Mouse (Mus musculus) bone marrow, adult 2 months (tissue): ENCODE results near the gene Macf1. TPM values are rescaled to one million over a fixed set of nuclear protein-coding genes. Genes with fewer than 3 reads are reported as not detected.
A peak's percentile ranks its signal among the peaks of the same experiment; 100 is the strongest.

Experiments used
- H3K27ac ChIP-seq: fragments of 200-500 bp; 2 replicates; pipeline ENCODE4 v1.5.1; 2012; ENCODE audit warnings: low read depth, mild to moderate bottlenecking, control low read depth, inconsistent platforms, low read length; ENCODE audit not compliant: control insufficient read depth, poor library complexity, insufficient read depth
- H3K4me1 ChIP-seq: fragments of 200-500 bp; 2 replicates; pipeline ENCODE4 v1.6.1; 2011; ENCODE audit warnings: low read length; ENCODE audit not compliant: control insufficient read depth, insufficient read depth
- H3K4me3 ChIP-seq: fragments of 200-500 bp; replicated peaks from 2 replicates; pipeline ENCODE3; 2011; ENCODE audit warnings: mild to moderate bottlenecking, low read depth, low read length, control low read depth; ENCODE audit not compliant: control insufficient read depth
- CTCF ChIP-seq: fragments of 200-500 bp; IDR thresholded peaks from 2 replicates; pipeline ENCODE4 v1.5.1; 2011; ENCODE audit warnings: low read length, control low read depth; ENCODE audit not compliant: control insufficient read depth, insufficient read depth
- POLR2A ChIP-seq: fragments of 200-500 bp; IDR thresholded peaks from 2 replicates; pipeline ENCODE4 v1.6.1; 2011; ENCODE audit warnings: low read depth, mild to moderate bottlenecking, control low read depth, low read length, borderline replicate concordance; ENCODE audit not compliant: control insufficient read depth
- WGBS: fragments of 180-500 bp; shearing (Covaris S2); methylation state at CpG from one replicate; pipeline ENCODE4 v1.1.7; 2018; 5-methylcytosine and 5-hydroxymethylcytosine counted together
- polyA plus RNA-seq: library from polyadenylated mRNA; stranded (reverse); fragments of >200 nt; gene quantifications from 2 replicates; pipeline ENCODE4 v1.2.4, GENCODE M21; 2011; ENCODE audit warnings: low replicate concordance; ENCODE audit not compliant: missing spikeins, insufficient read depth, insufficient read length

Macf1 gene
- polyA plus RNA-seq, 1 experiment, result 124 TPM

GRCm38 (mm10) chr4:123685046-123685445, 886 bp upstream of the Macf1 start:
- Histone ChIP-seq H3K4me3 (no peak overlapping the region), H3K4me1 (no peaks in the 10 kb centered on the region), H3K27ac (no peak overlapping the region)
- TF ChIP-seq POLR2A, result no peak
- no peak for TF ChIP-seq CTCF
- WGBS, result 83% methylated on average over 7 of the region's 7 CpGs

- Histone ChIP-seq H3K4me3 (no peak overlapping the region), H3K27ac (no peak overlapping the region), H3K4me1 (no peaks in the 10 kb centered on the region)
- TF ChIP-seq POLR2A, result no peak
- no peak for TF ChIP-seq CTCF
- 84% methylated on average over 8 of the region's 8 CpGs for WGBS
Observed at GRCm38 (mm10) chr4:123682291-123682690, 1.9 kb downstream of the Macf1 start.

- TF ChIP-seq CTCF (no peak), POLR2A (no peak)
- Histone ChIP-seq H3K4me3 (no peak overlapping the region), H3K4me1 (no peaks in the 10 kb centered on the region), H3K27ac (no peak overlapping the region)
- WGBS, result 8% methylated on average over 7 of the region's 7 CpGs
Observed at GRCm38 (mm10) chr4:123680962-123681361, 3.2 kb downstream of the Macf1 start.

GRCm38 (mm10) chr4:123677060-123677804, 6.9 kb downstream of the Macf1 start:
- 85% methylated on average over 10 of the region's 10 CpGs for WGBS
- Histone ChIP-seq H3K4me3 (no peak overlapping the region), H3K27ac (no peak overlapping the region), H3K4me1 (no peaks in the 10 kb centered on the region)
- TF ChIP-seq POLR2A, result no peak
- TF ChIP-seq CTCF, result no peak

GRCm38 (mm10) chr4:123670598-123670997, 13.6 kb downstream of the Macf1 start:
- Histone ChIP-seq H3K4me3 (no peak overlapping the region), H3K4me1 (no peaks in the 10 kb centered on the region), H3K27ac (no peak overlapping the region)
- TF ChIP-seq CTCF, result no peak
- no peak for TF ChIP-seq POLR2A

GRCm38 (mm10) chr4:123669696-123670095, 14.5 kb downstream of the Macf1 start:
- 84% methylated on average over 6 of the region's 6 CpGs for WGBS

GRCm38 (mm10) chr4:123667260-123667867, 16.8 kb downstream of the Macf1 start:
- Histone ChIP-seq H3K27ac (no peak overlapping the region), H3K4me3 (no peak overlapping the region), H3K4me1 (no peaks in the 10 kb centered on the region)
- TF ChIP-seq POLR2A (no peak), CTCF (peak; percentile 66)
- 22% methylated on average over 1 of the region's 1 CpGs for WGBS

More at GRCm38 (mm10) chr4:123669696-123670095, 14.5 kb downstream of the Macf1 start:
- Histone ChIP-seq H3K4me1 (no peaks in the 10 kb centered on the region), H3K4me3 (no peak overlapping the region), H3K27ac (no peak overlapping the region)
- TF ChIP-seq POLR2A (no peak), CTCF (no peak)

GRCm38 (mm10) chr4:123666517-123666916, 17.6 kb downstream of the Macf1 start:
- WGBS, result 68% methylated on average over 1 of the region's 1 CpGs
- no peak overlapping the region for H3K4me3 ChIP-seq
- H3K4me1 ChIP-seq, result no peaks in the 10 kb centered on the region
- TF ChIP-seq CTCF (no peak), POLR2A (no peak)
- no peak overlapping the region for H3K27ac ChIP-seq
